Mouse (Mus musculus) right cerebral cortex, postnatal 4 days (tissue): ENCODE results near the gene Veph1.
A peak's percentile ranks its signal among the peaks of the same experiment; 100 is the strongest.
"Not testable (repeated sequence)": the region's sequence is repeated elsewhere in the genome, so short reads cannot be mapped to it uniquely, and the experiment has no call there.

ENCODE experiments used
- DNase-seq: peaks from one replicate; pipeline ENCODE4 v3.0.0-alpha.2; 2022

Gene Veph1

GRCm38 (mm10) chr3:66296545-66296944 lies at the start of gene Veph1:
Veph1 (minus strand) TSS chr3:66296837.
- DNase-seq = no peak

GRCm38 (mm10) chr3:66340742-66341141 lies 44.1 kb upstream of the Veph1 start:
- DNase-seq = no peak

- no peak for DNase-seq
Observed at GRCm38 (mm10) chr3:66332401-66332729, 35.7 kb upstream of the Veph1 start.

GRCm38 (mm10) chr3:66331592-66332400 lies 35.2 kb upstream of the Veph1 start:
- peak; percentile 44 for DNase-seq

- DNase-seq = no peak
Observed at GRCm38 (mm10) chr3:66330896-66331579, 34.4 kb upstream of the Veph1 start.

- peak; percentile 8 for DNase-seq
Observed at GRCm38 (mm10) chr3:66325962-66326834, 29.6 kb upstream of the Veph1 start.

- DNase-seq = peak; percentile 18
Observed at GRCm38 (mm10) chr3:66325486-66325951, 28.9 kb upstream of the Veph1 start.

- DNase-seq = no peak
Observed at GRCm38 (mm10) chr3:66314793-66315715, 18.4 kb upstream of the Veph1 start.

GRCm38 (mm10) chr3:66310586-66310985 lies 13.9 kb upstream of the Veph1 start:
- DNase-seq = no peak

- no peak for DNase-seq
Observed at GRCm38 (mm10) chr3:66309531-66309930, 12.9 kb upstream of the Veph1 start.

- DNase-seq = no peak
Observed at GRCm38 (mm10) chr3:66295236-66295635, 1.4 kb downstream of the Veph1 start.

GRCm38 (mm10) chr3:66294729-66295128 lies 1.9 kb downstream of the Veph1 start:
- no peak for DNase-seq

GRCm38 (mm10) chr3:66292356-66292946 lies 4.2 kb downstream of the Veph1 start:
- DNase-seq = peak; percentile 11

- no peak for DNase-seq
Observed at GRCm38 (mm10) chr3:66263270-66263669, 33.4 kb downstream of the Veph1 start.

- no peak for DNase-seq
Observed at GRCm38 (mm10) chr3:66262319-66262718, 34.3 kb downstream of the Veph1 start.

- DNase-seq = no peak
Observed at GRCm38 (mm10) chr3:66254504-66255105, 42.0 kb downstream of the Veph1 start.

- DNase-seq = no peak
Observed at GRCm38 (mm10) chr3:66251842-66252241, 44.8 kb downstream of the Veph1 start.

- DNase-seq = no peak
Observed at GRCm38 (mm10) chr3:66240476-66240875, 56.2 kb downstream of the Veph1 start.

GRCm38 (mm10) chr3:66236234-66236871 lies 60.3 kb downstream of the Veph1 start:
- DNase-seq = not testable (repeated sequence)

- no peak for DNase-seq
Observed at GRCm38 (mm10) chr3:66224931-66225537, 71.6 kb downstream of the Veph1 start.
